Mouse (Mus musculus) retina, embryonic 14.5 days (tissue): Measurements from ENCODE around the gene Rasgef1b.

Experiments used
- DNase-seq: peaks from one replicate; pipeline ENCODE4 v3.0.0-alpha.2; 2015; ENCODE audit warnings: low spot score

The Rasgef1b gene

GRCm38 (mm10) chr5:99493861-99494260, 235.0 kb downstream of the Rasgef1b start:
- DNase-seq: no peak

GRCm38 (mm10) chr5:99493017-99493416, 235.8 kb downstream of the Rasgef1b start:
- DNase-seq: no peak

GRCm38 (mm10) chr5:99488479-99489158, 240.2 kb downstream of the Rasgef1b start:
- no peak for DNase-seq

GRCm38 (mm10) chr5:99487009-99487858, 241.6 kb downstream of the Rasgef1b start:
- peak; percentile 50 for DNase-seq

GRCm38 (mm10) chr5:99483162-99483561, 245.7 kb downstream of the Rasgef1b start:
- no peak for DNase-seq

- no peak for DNase-seq
Measured at GRCm38 (mm10) chr5:99482524-99482923, 246.3 kb downstream of the Rasgef1b start.

GRCm38 (mm10) chr5:99482016-99482415, 246.8 kb downstream of the Rasgef1b start:
- no peak for DNase-seq

GRCm38 (mm10) chr5:99480078-99481031, 248.5 kb downstream of the Rasgef1b start:
- no peak for DNase-seq

- DNase-seq: peak; percentile 88
Measured at GRCm38 (mm10) chr5:99479263-99480077, 249.4 kb downstream of the Rasgef1b start.

- peak; percentile 36 for DNase-seq
Measured at GRCm38 (mm10) chr5:99478716-99479115, 250.1 kb downstream of the Rasgef1b start.

- DNase-seq: no peak
Measured at GRCm38 (mm10) chr5:99477420-99477815, 251.4 kb downstream of the Rasgef1b start.

GRCm38 (mm10) chr5:99476640-99477419, 252.0 kb downstream of the Rasgef1b start:
- DNase-seq: no peak

GRCm38 (mm10) chr5:99472607-99473335, 256.1 kb downstream of the Rasgef1b start:
- no peak for DNase-seq

- no peak for DNase-seq
Measured at GRCm38 (mm10) chr5:99471790-99472189, 257.1 kb downstream of the Rasgef1b start.

GRCm38 (mm10) chr5:99470613-99471012, 258.3 kb downstream of the Rasgef1b start:
- no peak for DNase-seq

GRCm38 (mm10) chr5:99459007-99459406, 269.9 kb downstream of the Rasgef1b start:
- no peak for DNase-seq

GRCm38 (mm10) chr5:99457291-99457690, 271.6 kb downstream of the Rasgef1b start:
- no peak for DNase-seq

- DNase-seq: no peak
Measured at GRCm38 (mm10) chr5:99451939-99452338, 276.9 kb downstream of the Rasgef1b start.

GRCm38 (mm10) chr5:99451416-99451815, 277.4 kb downstream of the Rasgef1b start:
- DNase-seq: no peak

GRCm38 (mm10) chr5:99450994-99451393, 277.9 kb downstream of the Rasgef1b start:
- no peak for DNase-seq
